Mouse (Mus musculus): Measurements from ENCODE around the gene Stk40.
"Not testable (repeated sequence)": the region's sequence is repeated elsewhere in the genome, so short reads cannot be mapped to it uniquely, and the experiment has no call there.

DNA sequence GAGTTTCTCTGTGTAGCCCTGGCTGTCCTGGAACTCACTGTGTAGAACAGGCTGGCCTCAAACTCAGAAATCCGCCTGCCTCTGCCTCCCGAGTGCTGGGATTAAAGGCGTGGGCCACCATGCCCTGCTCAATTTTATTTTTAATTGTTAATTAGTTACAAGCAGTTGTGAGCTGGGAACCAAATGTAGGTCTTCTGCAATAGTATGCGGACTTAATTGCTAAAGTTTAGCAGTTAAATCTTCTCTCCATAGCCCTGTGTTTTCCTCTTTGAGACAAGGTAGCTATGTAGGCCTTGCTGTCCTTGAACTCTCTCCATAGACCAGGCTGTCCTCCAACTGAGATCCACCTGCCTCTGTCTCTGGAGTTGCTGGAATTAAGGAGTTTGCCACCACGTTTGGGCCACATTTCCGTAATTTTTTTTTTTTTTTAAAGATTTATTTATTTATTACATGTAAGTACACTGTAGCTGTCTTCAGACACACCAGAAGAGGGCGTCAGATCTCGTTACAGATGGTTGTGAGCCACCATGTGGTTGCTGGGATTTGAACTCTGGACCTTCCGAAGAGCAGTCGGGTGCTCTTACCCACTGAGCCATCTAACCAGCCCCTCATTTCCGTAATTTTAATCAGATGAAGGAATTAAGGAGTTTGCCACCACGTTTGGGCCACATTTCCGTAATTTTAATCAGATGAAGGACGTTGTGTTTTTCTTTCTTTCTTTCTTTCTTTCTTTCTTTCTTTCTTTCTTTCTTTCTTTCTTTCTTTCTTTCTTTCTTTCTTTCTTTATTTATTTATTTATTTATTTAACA is 7.9 kb upstream of the Stk40 start:
- TF ChIP-seq CTCF (IDR thresholded peaks at IDR 0.05; ENCODE audit: control insufficient read depth, insufficient read depth, insufficient replicate concordance, low read depth, low read length); POLR2A (IDR thresholded peaks at IDR 0.05; ENCODE audit: control insufficient read depth, low read depth, low read length): not testable (repeated sequence)
